Mouse (Mus musculus) forebrain, embryonic 14.5 days (tissue): ENCODE data around the gene Nipsnap2. TPM values are rescaled to one million over a fixed set of nuclear protein-coding genes. Genes with fewer than 3 reads are reported as not detected.
"Not testable (repeated sequence)": the region's sequence is repeated elsewhere in the genome, so short reads cannot be mapped to it uniquely, and the experiment has no call there.

Experiments used
- ATAC-seq: fragments of 200-750 bp; cut with Nextera tagmentation; 2 replicates; pipeline ENCODE4 v1.8.0; 2017; ENCODE audit warnings: mild to moderate bottlenecking, moderate library complexity
- DNase-seq: peaks from one replicate; pipeline ENCODE4 v3.0.0-alpha.2; 2015; ENCODE audit warnings: low spot score
- H3K27ac ChIP-seq: fragments of 300-500 bp; sonication (generic); 2 replicates; pipeline ENCODE4 v1.5.1; 2014; ENCODE audit warnings: low read depth, mild to moderate bottlenecking, control low read depth, low read length, moderate library complexity
- H3K27me3 ChIP-seq: fragments of 300-500 bp; sonication (generic); replicated peaks from 2 replicates; pipeline ENCODE4 v1.6.1; 2014; ENCODE audit warnings: low read length, control low read depth, mixed read lengths; ENCODE audit not compliant: control insufficient read depth, insufficient read depth
- H3K36me3 ChIP-seq: fragments of 300-500 bp; sonication (generic); 2 replicates; pipeline ENCODE4 v1.6.1; 2014; ENCODE audit warnings: low read length, control low read depth; ENCODE audit not compliant: control insufficient read depth, insufficient read depth
- H3K4me1 ChIP-seq: fragments of 300-500 bp; sonication (generic); 2 replicates; pipeline ENCODE4 v1.6.1; 2014; ENCODE audit warnings: antibody characterized with exemption, low read length, control low read depth; ENCODE audit not compliant: control insufficient read depth, insufficient read depth
- H3K4me2 ChIP-seq: fragments of 300-500 bp; sonication (generic); 2 replicates; pipeline ENCODE4 v1.6.1; 2014; ENCODE audit warnings: mild to moderate bottlenecking, control low read depth, low read length
- H3K4me3 ChIP-seq: fragments of 300-500 bp; sonication (generic); 2 replicates; pipeline ENCODE4 v1.5.1; 2014; ENCODE audit warnings: low read depth, low read length, control low read depth
- H3K9ac ChIP-seq: fragments of 300-500 bp; sonication (generic); 2 replicates; pipeline ENCODE4 v1.6.1; 2014; ENCODE audit warnings: mild to moderate bottlenecking, low read length, control low read depth, moderate library complexity
- H3K9me3 ChIP-seq: fragments of 300-500 bp; sonication (generic); replicated peaks from 2 replicates; pipeline ENCODE4 v1.6.1; 2016; ENCODE audit warnings: low read length, control low read depth, mixed read lengths; ENCODE audit not compliant: control insufficient read depth
- WGBS: fragments of 180-500 bp; shearing (Covaris S2); extraction: QIAGEN DNeasy Blood & Tissue Kit; methylation state at CpG from one replicate; pipeline ENCODE4 v1.1.7; 2014; 5-methylcytosine and 5-hydroxymethylcytosine counted together
- polyA plus RNA-seq: library from polyadenylated mRNA; unstranded; fragments of >200 nt; fragmentation: Nextera tagmentation; extraction: Ambion mirVana; gene quantifications from 2 replicates; pipeline ENCODE4 v1.2.1, GENCODE M21; 2014

The Nipsnap2 gene
- 78.9 and 79.4 TPM in 2 replicates for polyA plus RNA-seq

- Histone ChIP-seq H3K36me3 (0 out of 2 replicates have a peak, but pooled peaks cover 1% of the 10 kb centered on the region), H3K27ac (peak within 1 kb of the TSS; percentile 92), H3K4me3 (peak within 1 kb of the TSS; percentile 84), H3K9me3 (no peaks in the 10 kb centered on the region), H3K4me2 (peak within 1 kb of the TSS; percentile 48), H3K9ac (peak within 1 kb of the TSS; percentile 94), H3K4me1 (peaks cover 8% of the 10 kb centered on the region), H3K27me3 (no peaks in the 10 kb centered on the region)
- DNase-seq (peak; percentile 90), ATAC-seq (peak; percentile 97)
- WGBS, result under 1% methylated on average over 75 of the region's 93 CpGs
Observed at GRCm38 (mm10) chr5:129724834-129725773, at the start of gene Nipsnap2. Gene Nipsnap2 (plus strand): TSS chr5:129725063.

GRCm38 (mm10) chr5:129685141-129685540, 39.7 kb upstream of the Nipsnap2 start:
- 97% methylated on average over 5 of the region's 5 CpGs for WGBS
- not testable (repeated sequence) for H3K9ac ChIP-seq, H3K4me3 ChIP-seq, H3K27ac ChIP-seq, H3K36me3 ChIP-seq, H3K4me2 ChIP-seq, H3K4me1 ChIP-seq, ATAC-seq, H3K9me3 ChIP-seq, H3K27me3 ChIP-seq, DNase-seq

GRCm38 (mm10) chr5:129687621-129688020, 37.2 kb upstream of the Nipsnap2 start:
- Histone ChIP-seq H3K4me1 (no peaks in the 10 kb centered on the region), H3K36me3 (no peaks in the 10 kb centered on the region), H3K4me2 (no peak overlapping the region), H3K9ac (no peak overlapping the region), H3K27me3 (no peaks in the 10 kb centered on the region), H3K27ac (no peak overlapping the region), H3K4me3 (no peak overlapping the region), H3K9me3 (no peaks in the 10 kb centered on the region)
- no peak for DNase-seq
- no peak for ATAC-seq
- 88% methylated on average over 7 of the region's 7 CpGs for WGBS

GRCm38 (mm10) chr5:129690528-129690927, 34.3 kb upstream of the Nipsnap2 start:
- Histone ChIP-seq H3K9me3 (no peaks in the 10 kb centered on the region), H3K4me2 (no peak overlapping the region), H3K9ac (no peak overlapping the region), H3K36me3 (no peaks in the 10 kb centered on the region), H3K4me3 (no peak overlapping the region), H3K27me3 (no peaks in the 10 kb centered on the region), H3K4me1 (no peaks in the 10 kb centered on the region), H3K27ac (no peak overlapping the region)
- DNase-seq, result no peak
- no peak for ATAC-seq
- 96% methylated on average over 3 of the region's 3 CpGs for WGBS

GRCm38 (mm10) chr5:129700506-129700905, 24.4 kb upstream of the Nipsnap2 start:
- DNase-seq (peak; percentile 31), ATAC-seq (no peak)
- 39% methylated on average over 2 of the region's 2 CpGs for WGBS
- Histone ChIP-seq H3K36me3 (no peaks in the 10 kb centered on the region), H3K27ac (no peak overlapping the region), H3K27me3 (no peaks in the 10 kb centered on the region), H3K4me2 (no peak overlapping the region), H3K4me1 (no peaks in the 10 kb centered on the region), H3K9me3 (no peaks in the 10 kb centered on the region), H3K9ac (no peak overlapping the region), H3K4me3 (no peak overlapping the region)

GRCm38 (mm10) chr5:129701706-129702105, 23.2 kb upstream of the Nipsnap2 start:
- no peaks in the 10 kb centered on the region for H3K27me3 ChIP-seq
- DNase-seq (no peak), ATAC-seq (no peak)
- H3K4me2 ChIP-seq, result no peak overlapping the region
- H3K4me1 ChIP-seq, result no peaks in the 10 kb centered on the region
- no peak overlapping the region for H3K4me3 ChIP-seq
- 81% methylated on average over 1 of the region's 1 CpGs for WGBS
- no peaks in the 10 kb centered on the region for H3K9me3 ChIP-seq
- H3K36me3 ChIP-seq, result no peaks in the 10 kb centered on the region
- H3K27ac ChIP-seq, result no peak overlapping the region
- no peak overlapping the region for H3K9ac ChIP-seq

- no peak overlapping the region for H3K27ac ChIP-seq
- no peaks in the 10 kb centered on the region for H3K36me3 ChIP-seq
- no peaks in the 10 kb centered on the region for H3K4me1 ChIP-seq
- no peaks in the 10 kb centered on the region for H3K27me3 ChIP-seq
- DNase-seq, result no peak
- ATAC-seq, result no peak
- H3K4me2 ChIP-seq, result no peak overlapping the region
- no peaks in the 10 kb centered on the region for H3K9me3 ChIP-seq
- H3K4me3 ChIP-seq, result no peak overlapping the region
- no peak overlapping the region for H3K9ac ChIP-seq
Observed at GRCm38 (mm10) chr5:129703368-129703767, 21.5 kb upstream of the Nipsnap2 start.

GRCm38 (mm10) chr5:129708412-129708811, 16.5 kb upstream of the Nipsnap2 start, which contains the start of gene Sept14:
Gene Sept14 (minus strand): TSS chr5:129708512.
- Histone ChIP-seq H3K36me3 (no peaks in the 10 kb centered on the region), H3K4me3 (no peak within 1 kb of the TSS), H3K27ac (no peak within 1 kb of the TSS), H3K27me3 (no peaks in the 10 kb centered on the region), H3K4me1 (no peaks in the 10 kb centered on the region), H3K4me2 (no peak within 1 kb of the TSS), H3K9me3 (no peaks in the 10 kb centered on the region), H3K9ac (no peak within 1 kb of the TSS)
- ATAC-seq, result no peak
- no peak for DNase-seq
- WGBS, result 63% methylated on average over 2 of the region's 2 CpGs

GRCm38 (mm10) chr5:129715326-129715861, 9.5 kb upstream of the Nipsnap2 start, which contains the start of gene Mrps17:
Gene Mrps17 (plus strand): TSS chr5:129715497.
- no peak within 1 kb of the TSS for H3K27ac ChIP-seq
- H3K36me3 ChIP-seq, result peaks cover 34% of the 10 kb centered on the region

More at GRCm38 (mm10) chr5:129715326-129715861, 9.5 kb upstream of the Nipsnap2 start, which contains the start of gene Mrps17:
- DNase-seq, result peak; percentile 98
- under 1% methylated on average over 33 of the region's 33 CpGs for WGBS
- Histone ChIP-seq H3K27me3 (no peaks in the 10 kb centered on the region), H3K9me3 (no peaks in the 10 kb centered on the region), H3K4me1 (peaks cover 3% of the 10 kb centered on the region; the same call in 1 of the 2 replicates), H3K9ac (peak within 1 kb of the TSS; percentile 77), H3K4me3 (peak within 1 kb of the TSS; percentile 72), H3K4me2 (peak within 1 kb of the TSS; percentile 74)
- ATAC-seq, result peak; percentile 97
